Mouse (Mus musculus) limb, embryonic 14.5 days (tissue): ENCODE data around the gene Sidt1. TPM values are rescaled to one million over a fixed set of nuclear protein-coding genes. Genes with fewer than 3 reads are reported as not detected.

ENCODE experiments used
- ATAC-seq: fragments of 200-750 bp; cut with Nextera tagmentation; 2 replicates; pipeline ENCODE4 v1.8.0; 2017; ENCODE audit warnings: low read depth, moderate number of reproducible peaks, moderate TSS enrichment; ENCODE audit not compliant: low FRiP score
- DNase-seq: peaks from one replicate; pipeline ENCODE4 v3.0.0-alpha.2; 2015; ENCODE audit warnings: low spot score
- H3K27ac ChIP-seq: fragments of 300-500 bp; sonication (generic); replicated peaks from 2 replicates; pipeline ENCODE4 v1.5.1; 2014; ENCODE audit warnings: low read depth, mild to moderate bottlenecking, low read length, moderate library complexity, mixed read lengths
- H3K27me3 ChIP-seq: fragments of 300-500 bp; sonication (generic); 2 replicates; pipeline ENCODE4 v1.6.1; 2014; ENCODE audit warnings: low read length, mixed read lengths; ENCODE audit not compliant: control insufficient read depth, insufficient read depth
- H3K36me3 ChIP-seq: fragments of 300-500 bp; sonication (generic); 2 replicates; pipeline ENCODE4 v1.6.1; 2014; ENCODE audit warnings: mild to moderate bottlenecking, low read length, moderate library complexity, mixed read lengths; ENCODE audit not compliant: control insufficient read depth, insufficient read depth
- H3K4me1 ChIP-seq: fragments of 300-500 bp; sonication (generic); 2 replicates; pipeline ENCODE4 v1.6.1; 2014; ENCODE audit warnings: antibody characterized with exemption, low read length, mixed read lengths; ENCODE audit not compliant: control insufficient read depth, insufficient read depth
- H3K4me2 ChIP-seq: fragments of 300-500 bp; sonication (generic); replicated peaks from 2 replicates; pipeline ENCODE4 v1.6.1; 2014; ENCODE audit warnings: low read depth, mild to moderate bottlenecking, low read length, moderate library complexity; ENCODE audit not compliant: severe bottlenecking
- H3K4me3 ChIP-seq: fragments of 300-500 bp; sonication (generic); replicated peaks from 2 replicates; pipeline ENCODE4 v1.5.1; 2014; ENCODE audit warnings: low read length
- H3K9ac ChIP-seq: fragments of 300-500 bp; sonication (generic); 2 replicates; pipeline ENCODE4 v1.6.1; 2014; ENCODE audit warnings: mild to moderate bottlenecking, low read depth, low read length, moderate library complexity; ENCODE audit not compliant: severe bottlenecking
- H3K9me3 ChIP-seq: fragments of 300-500 bp; sonication (generic); 2 replicates; pipeline ENCODE4 v1.6.1; 2016; ENCODE audit warnings: low read length; ENCODE audit not compliant: control insufficient read depth
- POLR2A ChIP-seq: fragments of 200-500 bp; IDR thresholded peaks from 2 replicates; pipeline ENCODE4 v1.8.0; 2012; ENCODE audit warnings: inconsistent platforms, mild to moderate bottlenecking, moderate library complexity, borderline replicate concordance; ENCODE audit not compliant: insufficient read depth, insufficient read length; ENCODE audit errors: extremely low read depth
- WGBS: fragments of 180-500 bp; shearing (Covaris S2); extraction: QIAGEN DNeasy Blood & Tissue Kit; methylation state at CpG from one replicate; pipeline ENCODE4 v1.1.7; 2014; 5-methylcytosine and 5-hydroxymethylcytosine counted together
- polyA plus RNA-seq, 2 experiments: library from polyadenylated mRNA; depleted of rRNA in 1 of 2; stranded (reverse) in 1 of 2; unstranded in 1 of 2; fragments of >200 nt; fragmentation: Nextera tagmentation in 1 of 2; extraction: Ambion mirVana in 1 of 2; gene quantifications; 2 replicates each; pipeline versions ENCODE4 v1.2.1 to v1.2.3; 2012 to 2014

Gene Sidt1
- polyA plus RNA-seq, 2 experiments = 0.40 to 0.79 TPM

DNA sequence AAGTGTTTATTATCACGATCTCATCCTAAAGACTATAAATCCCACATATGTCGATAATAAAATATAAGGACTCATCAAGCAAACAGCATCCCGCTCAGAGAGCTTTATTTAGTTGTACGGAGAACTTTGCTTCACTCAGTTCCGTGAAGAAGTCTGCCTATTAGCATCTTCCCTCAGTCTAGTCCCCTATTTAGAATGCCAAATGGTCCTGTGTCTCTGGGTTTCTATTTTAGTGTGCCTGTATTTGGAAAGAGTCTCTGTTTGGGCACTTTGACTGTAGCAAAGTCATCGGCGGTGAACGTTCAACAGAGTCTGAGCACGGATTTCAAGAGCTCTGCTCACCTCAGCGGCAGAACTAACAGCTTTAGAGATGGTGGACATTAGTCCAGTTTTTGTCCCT lies 55.8 kb downstream of the Sidt1 start:
- no peaks in the 10 kb centered on the region for H3K9me3 ChIP-seq
- no peak overlapping the region for H3K4me3 ChIP-seq
- H3K27me3 ChIP-seq = no peaks in the 10 kb centered on the region
- DNase-seq (no peak), ATAC-seq (no peak)
- 91% methylated on average over 10 of the region's 10 CpGs for WGBS
- no peak overlapping the region for H3K9ac ChIP-seq
- H3K36me3 ChIP-seq = no peaks in the 10 kb centered on the region
- H3K4me2 ChIP-seq = no peak overlapping the region
- no peak overlapping the region for H3K27ac ChIP-seq
- no peak for TF ChIP-seq POLR2A
- no peaks in the 10 kb centered on the region for H3K4me1 ChIP-seq

DNA sequence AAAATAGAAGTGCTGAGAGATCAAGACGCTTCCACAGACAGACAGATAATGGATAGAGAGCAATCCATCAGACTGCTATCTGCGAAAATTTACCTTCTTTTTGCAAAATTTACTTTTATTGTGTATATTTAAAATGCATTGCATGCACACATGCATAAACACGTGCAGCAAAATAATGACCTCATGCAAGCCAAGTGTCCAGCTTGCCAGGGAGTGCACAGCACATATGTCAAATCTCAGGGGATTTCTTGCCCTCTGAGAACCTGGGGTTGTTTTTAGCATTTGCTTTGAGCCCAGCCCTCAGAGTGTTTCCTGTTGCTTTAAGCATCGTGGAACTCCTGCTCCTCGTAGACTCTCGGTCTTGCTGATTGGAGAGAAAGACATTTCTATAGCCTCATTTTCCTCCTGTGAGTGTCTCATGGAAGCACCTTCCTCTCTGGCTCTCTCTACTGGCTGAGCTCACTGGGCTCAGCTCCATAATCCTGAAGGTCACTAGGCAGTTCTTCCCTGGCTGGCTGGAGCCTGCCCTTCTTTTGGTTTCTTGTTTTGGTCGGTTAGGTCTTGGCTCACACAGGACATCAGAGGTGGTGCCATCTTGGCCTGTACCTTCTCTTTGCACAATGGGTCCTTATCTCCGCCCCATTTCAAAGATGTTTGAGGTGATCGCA lies 61.5 kb downstream of the Sidt1 start:
- no peak for TF ChIP-seq POLR2A
- 78% methylated on average over 9 of the region's 9 CpGs for WGBS
- Histone ChIP-seq H3K27me3 (no peaks in the 10 kb centered on the region), H3K9me3 (no peaks in the 10 kb centered on the region), H3K9ac (no peak overlapping the region), H3K4me2 (no peak overlapping the region), H3K36me3 (no peaks in the 10 kb centered on the region), H3K4me1 (no peaks in the 10 kb centered on the region), H3K4me3 (no peak overlapping the region), H3K27ac (no peak overlapping the region)
- ATAC-seq = no peak
- DNase-seq = no peak

DNA sequence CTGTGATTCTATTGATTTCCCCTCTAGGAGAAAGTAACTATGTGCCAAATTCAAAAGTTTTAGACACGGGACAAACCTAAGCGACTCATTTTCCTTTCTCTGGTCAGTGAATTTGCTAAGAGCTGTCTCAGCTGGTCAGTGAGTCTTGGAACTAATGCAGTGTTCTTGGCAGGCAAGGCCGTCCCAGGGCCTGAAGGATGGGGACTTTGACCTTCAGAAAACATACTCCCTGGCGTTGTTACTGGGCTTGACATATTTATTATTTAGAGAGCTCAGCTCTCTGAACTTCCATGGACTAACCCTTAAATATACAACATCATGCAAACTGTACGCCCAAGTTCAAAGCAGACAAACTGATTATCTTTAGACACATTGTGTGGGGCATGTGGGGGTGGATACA lies 62.4 kb downstream of the Sidt1 start:
- no peaks in the 10 kb centered on the region for H3K9me3 ChIP-seq
- no peaks in the 10 kb centered on the region for H3K4me1 ChIP-seq
- no peak overlapping the region for H3K4me2 ChIP-seq
- no peaks in the 10 kb centered on the region for H3K36me3 ChIP-seq
- no peak for TF ChIP-seq POLR2A
- no peak overlapping the region for H3K9ac ChIP-seq
- DNase-seq (no peak), ATAC-seq (no peak)
- no peaks in the 10 kb centered on the region for H3K27me3 ChIP-seq
- H3K4me3 ChIP-seq = no peak overlapping the region
- no peak overlapping the region for H3K27ac ChIP-seq
- 81% methylated on average over 5 of the region's 5 CpGs for WGBS

DNA sequence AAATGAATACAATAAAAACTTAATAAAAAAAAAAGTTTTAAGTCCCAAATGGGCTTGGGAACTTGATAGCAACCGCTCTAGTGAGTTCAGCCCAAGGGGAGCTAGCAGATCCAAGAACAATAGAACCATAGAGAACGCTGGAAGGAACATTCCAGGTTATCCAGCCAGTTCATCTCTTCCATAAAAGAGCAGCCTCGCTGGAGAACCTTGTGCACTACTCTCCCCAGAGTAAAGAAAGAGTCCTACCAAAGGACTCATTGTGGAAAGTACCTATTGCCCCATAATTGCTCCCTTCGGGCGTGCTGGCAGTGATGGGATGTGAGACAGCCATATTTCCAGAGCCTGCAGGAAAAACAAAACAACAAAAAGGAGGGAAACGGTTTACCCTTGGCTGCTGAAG lies 63.4 kb downstream of the Sidt1 start:
- TF ChIP-seq POLR2A = no peak
- H3K9ac ChIP-seq = no peak overlapping the region
- H3K27me3 ChIP-seq = no peaks in the 10 kb centered on the region
- WGBS = 67% methylated on average over 6 of the region's 6 CpGs
- DNase-seq (no peak), ATAC-seq (no peak)
- no peak overlapping the region for H3K4me2 ChIP-seq
- H3K9me3 ChIP-seq = no peaks in the 10 kb centered on the region
- H3K4me3 ChIP-seq = no peak overlapping the region
- no peak overlapping the region for H3K27ac ChIP-seq
- H3K36me3 ChIP-seq = no peaks in the 10 kb centered on the region
- no peaks in the 10 kb centered on the region for H3K4me1 ChIP-seq

DNA sequence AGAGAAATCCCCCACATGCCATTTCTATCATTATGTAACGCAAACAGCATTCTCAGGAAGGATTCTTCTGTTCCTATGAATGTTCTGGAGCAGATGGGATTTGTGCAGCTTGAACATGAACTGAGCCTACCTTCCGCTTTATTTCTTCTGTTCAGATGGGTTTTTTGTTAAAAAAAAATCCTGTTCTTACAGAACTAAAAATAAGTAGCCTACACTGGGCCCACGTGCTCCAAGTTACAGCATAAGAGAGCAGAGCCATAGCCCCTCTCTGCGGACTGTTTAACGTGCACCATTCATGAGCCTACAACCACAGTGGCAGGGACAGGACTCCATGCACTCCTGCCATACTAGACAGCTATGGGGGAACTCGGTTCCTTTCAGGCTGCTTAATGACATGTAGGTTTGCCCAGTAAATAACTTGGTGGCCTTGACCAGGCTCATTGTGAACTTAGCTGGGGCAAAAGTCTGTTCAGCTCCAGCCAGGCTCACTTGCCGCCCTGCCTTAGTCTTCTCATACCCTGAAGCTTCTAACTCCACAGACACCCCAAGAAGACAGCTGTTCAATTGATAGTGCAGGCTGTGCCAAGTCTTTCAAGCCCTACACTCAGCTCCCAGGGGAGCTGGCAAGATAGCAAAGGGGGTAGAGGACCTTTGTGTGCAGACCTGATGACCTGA lies 64.3 kb downstream of the Sidt1 start:
- Histone ChIP-seq H3K4me2 (no peak overlapping the region), H3K4me3 (no peak overlapping the region), H3K9ac (no peak overlapping the region), H3K36me3 (no peaks in the 10 kb centered on the region), H3K27me3 (no peaks in the 10 kb centered on the region), H3K4me1 (no peaks in the 10 kb centered on the region), H3K27ac (no peak overlapping the region), H3K9me3 (no peaks in the 10 kb centered on the region)
- 85% methylated on average over 7 of the region's 7 CpGs for WGBS
- no peak for TF ChIP-seq POLR2A
- ATAC-seq (no peak), DNase-seq (no peak)
